Mouse (Mus musculus) kidney, adult 18-20 months (tissue): ENCODE measurements at regions not wholly inside any gene's neighbourhood (a gene's known extent, or its start where the extent isn't known, plus 50 kb on each side); places are given as distances from the start of the nearest gene placed in this dataset.

Experiments used
- DNase-seq: peaks from one replicate; pipeline ENCODE4 v3.0.0; 2021

DNA sequence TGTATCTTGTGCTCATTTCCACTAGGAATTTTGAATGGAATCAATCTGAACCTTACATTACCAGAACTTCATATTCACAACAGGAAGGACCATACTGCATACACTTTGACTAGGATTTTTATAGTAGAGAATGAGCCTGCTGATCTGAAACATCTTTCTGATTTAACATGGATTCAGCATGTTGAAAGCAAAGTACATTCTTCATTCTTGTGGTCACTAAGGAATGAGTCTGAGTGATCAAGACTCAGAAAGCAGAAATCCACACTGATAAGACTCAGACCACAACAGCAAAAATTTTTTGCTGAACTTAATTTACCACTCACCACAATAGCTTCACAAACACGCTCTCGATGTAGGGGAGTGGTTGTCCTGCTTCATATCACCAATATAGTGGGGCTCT, 309.2 kb upstream of the Nectin3 start:
- DNase-seq, result no peak

DNA sequence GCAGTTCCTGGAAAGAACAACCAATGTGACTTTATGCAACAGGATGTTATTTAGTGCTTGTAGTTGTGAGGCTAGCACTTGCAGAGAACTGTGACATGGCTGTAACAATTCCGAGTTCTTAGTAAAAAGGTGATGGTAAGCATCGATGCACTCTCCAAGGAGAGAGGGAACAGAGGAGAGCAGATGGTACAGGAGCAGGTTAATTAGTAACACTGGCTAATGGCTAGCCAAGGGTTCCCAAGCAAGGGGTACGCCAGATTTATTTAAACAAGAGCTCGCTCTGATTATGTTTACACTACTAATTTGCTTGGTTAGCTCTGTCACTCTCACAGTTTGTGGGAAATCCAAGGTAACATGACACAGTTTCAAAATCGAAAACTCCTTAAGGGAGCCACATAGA, 278.0 kb upstream of the Nectin3 start:
- DNase-seq, result peak; percentile 11

DNA sequence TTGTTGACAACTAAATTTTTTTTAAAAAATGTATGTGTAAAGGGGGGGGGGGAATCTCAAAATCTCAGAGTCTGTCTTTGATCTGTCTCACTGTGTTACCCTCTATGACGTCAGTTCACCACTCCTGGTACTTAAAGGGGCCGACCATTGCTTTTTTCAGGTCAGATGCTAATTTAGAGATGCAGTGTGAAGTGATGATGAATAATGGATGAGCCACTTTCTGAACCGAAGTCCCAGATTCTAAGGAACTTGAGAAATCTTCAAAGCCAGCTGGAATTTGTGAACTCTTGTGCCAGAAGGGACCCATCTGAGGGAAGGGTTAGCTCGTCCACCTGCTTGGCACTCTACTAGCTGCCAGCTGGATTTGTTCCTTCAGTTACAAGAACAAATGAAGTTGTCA, 271.1 kb upstream of the Nectin3 start:
- no peak for DNase-seq

DNA sequence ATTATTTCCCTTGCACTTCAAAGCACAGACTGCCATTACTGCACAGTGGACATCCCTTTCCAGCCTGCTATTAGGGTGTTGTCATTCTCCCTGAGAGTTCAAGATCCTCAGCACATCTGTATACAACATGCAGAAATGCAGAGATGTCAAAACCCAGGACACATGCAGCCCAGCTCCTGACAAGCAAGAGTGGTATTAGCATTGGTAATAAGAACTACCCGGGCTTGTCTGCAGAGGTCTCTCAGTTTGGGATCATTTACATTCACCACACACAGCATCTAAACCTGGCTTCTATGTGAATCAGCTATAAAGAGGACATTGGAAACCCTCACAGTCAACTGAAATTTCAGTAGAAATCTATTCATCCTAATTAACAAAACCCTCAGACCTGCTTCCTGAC, 270.1 kb upstream of the Nectin3 start:
- DNase-seq, result no peak

DNA sequence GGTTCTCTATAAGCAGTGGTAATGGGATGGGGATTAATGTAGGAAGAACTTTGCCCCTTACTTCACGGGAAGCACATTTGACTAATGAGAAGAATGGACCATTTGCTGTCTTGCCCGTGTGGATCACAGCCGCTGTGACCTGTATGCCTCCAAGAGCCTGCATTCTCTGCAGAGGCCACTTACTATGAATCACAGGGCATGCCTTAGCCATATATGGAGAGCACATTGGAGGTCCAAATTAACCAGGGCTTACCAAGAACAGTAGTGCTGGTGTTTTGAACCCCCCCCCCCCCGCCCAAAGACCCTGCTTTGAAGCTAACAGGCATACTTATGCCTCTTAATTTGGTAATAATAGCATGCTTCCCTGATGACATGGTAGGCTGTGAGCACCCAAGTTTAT, 236.8 kb upstream of the Nectin3 start:
- no peak for DNase-seq

DNA sequence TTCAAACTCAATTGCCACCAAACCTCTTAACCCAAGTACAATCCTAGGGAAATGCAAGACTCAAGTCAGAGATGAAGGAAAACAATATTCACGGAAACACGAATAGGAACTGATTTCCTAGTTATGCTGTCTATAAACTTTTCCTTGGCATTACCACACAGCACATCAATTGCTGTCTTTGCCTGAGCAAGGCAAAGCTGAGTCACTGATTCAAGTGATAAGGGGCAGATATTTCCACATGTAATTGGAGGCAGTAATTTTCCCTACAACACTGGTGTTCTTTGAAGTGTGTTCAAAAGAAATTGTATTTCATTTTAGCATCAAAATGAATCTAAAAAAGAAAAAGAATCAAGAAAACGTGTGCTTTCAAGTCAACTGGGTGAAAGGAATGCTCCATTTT, 230.1 kb upstream of the Nectin3 start:
- no peak for DNase-seq

DNA sequence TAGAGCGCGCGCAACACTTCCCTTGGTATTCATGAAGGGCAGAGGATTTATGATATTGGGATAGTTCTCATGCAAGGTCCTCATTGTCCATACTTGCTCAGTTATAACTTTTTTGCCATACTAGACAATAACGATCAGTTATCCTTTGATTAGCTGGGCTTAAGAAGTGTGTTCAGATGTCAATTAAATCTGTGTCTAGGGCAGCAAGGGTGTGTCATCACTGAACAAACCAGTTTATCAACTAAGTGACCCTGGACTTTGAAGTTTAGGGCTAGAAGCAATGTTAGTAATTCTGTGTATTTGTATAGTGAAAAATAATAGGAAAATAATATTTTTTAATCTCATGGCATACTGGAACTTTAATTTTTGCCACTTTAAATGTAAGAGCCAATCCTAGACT, 225.3 kb upstream of the Nectin3 start:
- no peak for DNase-seq

DNA sequence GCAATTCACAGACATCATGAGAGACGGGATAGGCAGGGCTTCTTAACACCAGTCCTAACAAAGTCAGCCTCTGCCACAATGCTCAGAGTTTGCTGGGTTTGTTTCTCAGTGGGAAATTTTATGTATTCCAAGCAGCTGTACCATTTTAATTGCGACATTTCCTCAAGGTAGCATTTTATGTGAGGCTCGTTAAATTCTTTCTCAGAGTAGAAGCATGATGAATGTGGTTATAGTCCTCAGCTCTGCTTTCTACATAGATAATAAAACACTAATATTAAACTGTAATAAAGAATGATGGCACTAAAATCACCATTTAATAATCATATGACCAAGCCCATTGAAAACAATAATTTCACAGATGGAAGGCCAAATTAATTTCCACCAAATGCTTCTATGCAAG, 181.5 kb upstream of the Nectin3 start:
- no peak for DNase-seq

DNA sequence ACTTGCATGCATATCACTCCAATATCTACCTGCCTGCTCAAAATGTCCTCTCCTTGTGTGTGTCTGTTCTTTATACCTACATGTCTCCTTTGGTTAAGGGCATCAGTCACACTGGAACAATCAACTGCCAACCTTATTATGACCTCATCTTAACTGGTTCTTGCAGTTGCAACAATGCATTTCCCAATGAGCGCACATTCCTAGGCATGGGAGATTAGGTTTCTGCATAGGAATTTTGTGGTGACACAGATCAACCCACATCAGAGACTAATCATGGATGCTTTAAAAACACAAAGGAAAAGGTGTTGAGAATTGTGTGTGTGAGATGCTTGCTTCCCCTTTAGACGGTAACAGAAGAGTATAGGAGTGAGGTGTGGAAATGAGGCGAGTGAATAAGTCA, 171.3 kb upstream of the Nectin3 start:
- no peak for DNase-seq

DNA sequence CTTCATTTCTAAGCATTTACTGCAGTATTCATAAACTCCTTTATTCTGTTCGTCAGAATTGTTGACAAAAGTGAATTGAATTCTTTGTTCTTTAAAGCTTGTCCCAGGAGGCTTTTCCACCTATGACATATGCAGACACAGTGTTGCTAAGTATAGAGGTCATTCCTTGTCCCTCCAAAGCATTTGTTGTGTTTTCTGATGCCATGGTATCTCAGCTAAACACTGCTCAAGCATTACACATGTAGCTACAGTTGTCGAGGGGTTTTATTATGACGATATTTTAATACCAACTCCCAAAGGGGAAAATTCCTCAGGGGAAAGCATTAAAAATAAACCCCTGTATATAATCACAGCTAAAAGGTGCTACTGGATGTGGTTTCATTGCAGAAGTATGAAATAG, 167.2 kb upstream of the Nectin3 start:
- no peak for DNase-seq

DNA sequence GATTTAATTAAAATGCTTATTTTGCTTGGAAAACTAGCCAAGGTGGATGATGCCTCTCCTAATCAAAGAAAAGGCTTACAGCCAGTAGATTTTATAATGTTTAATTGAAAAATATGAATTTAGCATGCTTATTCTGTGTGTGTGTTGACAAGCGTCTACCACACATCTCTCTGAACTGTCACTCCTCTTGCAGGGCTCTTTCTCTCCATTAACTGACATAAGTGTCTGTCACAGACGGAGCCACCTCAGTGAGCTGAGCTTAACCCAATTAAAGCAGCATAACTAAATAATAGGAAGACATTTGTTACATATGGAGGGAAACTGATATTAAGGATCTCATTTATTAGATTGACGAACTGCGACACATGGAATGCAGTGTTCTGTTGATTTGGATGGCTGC, 164.7 kb upstream of the Nectin3 start:
- DNase-seq, result no peak

DNA sequence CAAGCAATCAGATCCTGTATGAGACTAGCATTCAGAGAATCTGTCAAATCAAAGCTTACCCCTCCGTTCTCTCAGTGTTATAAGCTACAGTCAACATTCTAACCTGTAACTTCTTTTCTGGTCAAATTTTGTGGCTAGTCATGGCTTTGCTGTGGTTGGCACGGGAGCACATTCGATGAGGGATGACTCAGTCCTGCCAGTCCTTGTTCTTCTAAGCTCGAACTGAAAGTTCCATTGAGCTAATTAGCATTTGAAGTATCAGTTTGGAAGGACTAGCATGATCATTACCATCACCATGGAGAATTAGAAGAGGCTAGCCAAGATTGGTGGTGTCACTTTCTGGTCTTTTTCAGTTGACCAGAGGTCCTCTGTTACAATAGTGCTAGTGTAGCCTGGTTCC, 156.7 kb upstream of the Nectin3 start:
- no peak for DNase-seq

DNA sequence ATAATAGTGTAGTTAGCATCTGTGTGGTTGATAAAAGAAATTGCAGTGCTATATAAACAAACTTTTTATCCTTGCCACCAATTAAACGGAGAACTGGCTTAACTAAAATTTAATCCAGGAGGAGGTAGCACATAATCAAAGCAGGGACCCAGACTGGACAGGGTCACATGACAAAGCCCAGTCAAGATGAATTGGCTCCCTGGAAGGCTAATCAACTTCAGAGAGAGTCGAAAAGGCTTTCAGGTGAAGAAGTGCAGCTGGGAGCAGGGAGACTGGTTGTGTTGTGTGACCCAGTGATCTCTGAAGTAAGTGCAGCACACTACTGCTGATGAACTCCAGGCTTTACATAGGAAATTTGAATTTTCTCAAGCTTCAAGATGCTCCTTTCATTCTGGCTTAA, 127.5 kb upstream of the Nectin3 start:
- no peak for DNase-seq

DNA sequence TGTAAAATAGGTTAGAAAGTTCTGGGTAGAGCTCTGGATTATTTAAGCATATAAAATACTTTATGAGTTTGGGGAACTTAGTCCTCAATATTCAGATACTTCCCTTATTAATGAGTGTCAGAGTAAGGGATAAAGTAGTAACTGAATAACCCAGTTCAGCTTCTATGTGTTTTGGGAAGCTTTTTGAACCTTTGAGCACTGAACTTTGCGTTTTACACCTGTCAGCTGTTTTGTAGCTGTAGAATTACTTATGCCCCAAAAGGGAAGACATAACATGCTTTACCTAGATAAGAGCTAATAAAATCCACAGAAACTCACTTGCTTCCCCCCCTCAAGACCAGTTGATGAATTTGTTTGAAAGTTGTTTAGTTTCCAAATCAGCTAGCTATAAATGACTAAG, 124.9 kb upstream of the Nectin3 start:
- no peak for DNase-seq

DNA sequence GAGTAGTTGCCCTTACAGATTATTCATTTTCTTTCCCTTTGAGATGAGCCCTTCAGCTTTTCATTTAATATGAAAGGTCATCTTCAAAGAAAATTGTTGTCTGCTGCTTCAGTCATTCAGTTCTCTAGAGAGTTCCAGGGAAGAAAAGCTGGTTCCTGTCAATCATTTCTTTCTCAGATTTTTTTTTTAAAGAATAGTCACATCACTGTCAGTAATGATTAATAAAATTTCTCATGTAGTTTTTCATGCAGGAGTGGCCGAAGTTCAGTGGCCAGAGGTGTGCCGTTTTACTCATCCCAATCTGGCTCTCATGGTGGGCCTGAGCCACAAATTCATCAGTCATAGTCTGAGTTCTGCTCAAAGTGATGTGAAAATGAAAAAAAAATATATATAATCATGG, 121.5 kb upstream of the Nectin3 start:
- DNase-seq, result no peak

DNA sequence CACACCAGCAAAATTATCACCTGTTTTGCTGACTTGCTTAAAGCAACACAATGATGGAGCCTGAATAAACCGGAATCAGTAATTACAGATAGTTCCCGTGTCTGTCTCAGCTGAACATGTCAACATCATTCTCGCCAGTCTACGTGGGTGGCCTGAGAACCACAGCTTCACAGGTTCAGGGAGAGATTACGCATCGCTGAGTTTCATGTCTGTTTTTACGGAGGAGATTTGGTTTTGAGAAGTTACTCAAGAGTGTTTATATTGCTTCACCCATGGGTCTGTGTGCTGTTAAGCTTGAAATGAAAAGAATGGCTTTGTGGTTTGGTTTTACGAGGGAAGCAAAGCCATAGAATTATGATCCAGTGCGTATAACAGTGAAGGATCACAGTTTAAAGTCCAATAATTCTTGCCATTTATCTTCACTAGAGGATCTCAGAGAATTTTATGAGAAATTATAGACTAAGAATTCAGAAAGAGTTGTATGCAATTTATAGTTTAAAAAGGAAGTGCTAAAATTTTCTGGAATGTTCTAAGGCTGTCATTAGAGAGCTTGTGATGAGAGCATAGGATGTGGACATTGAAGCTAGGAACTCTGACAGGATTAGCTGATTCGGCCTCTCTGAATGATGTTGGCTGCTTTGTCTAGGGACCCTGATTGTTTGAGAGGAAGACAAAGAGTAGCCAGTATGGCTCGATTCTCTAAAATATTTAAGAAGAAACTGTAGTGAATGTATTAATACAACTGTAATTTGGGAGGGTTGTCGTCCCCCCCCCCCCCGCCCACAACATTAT, 119.4 kb upstream of the Nectin3 start:
- no peak for DNase-seq

DNA sequence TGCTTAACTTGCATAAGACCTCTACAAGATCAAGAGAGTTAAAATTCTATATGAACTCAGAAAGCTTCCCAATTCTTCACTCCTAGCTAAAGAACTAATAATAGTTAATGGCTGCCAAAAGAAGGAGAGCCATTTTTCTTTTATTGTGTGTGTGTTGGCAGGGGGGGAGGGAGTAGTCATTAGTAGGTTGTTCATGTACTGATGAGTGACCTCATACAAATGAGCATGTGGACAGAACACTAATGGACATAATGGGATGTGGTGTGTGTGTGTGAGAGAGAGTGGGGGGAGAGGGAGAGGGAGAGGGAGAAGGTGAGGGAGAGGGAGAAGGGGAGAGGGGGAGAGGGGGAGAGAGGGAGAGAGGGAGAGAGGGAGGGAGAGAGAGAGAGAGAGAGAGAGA, 118.3 kb upstream of the Nectin3 start:
- DNase-seq, result no peak

DNA sequence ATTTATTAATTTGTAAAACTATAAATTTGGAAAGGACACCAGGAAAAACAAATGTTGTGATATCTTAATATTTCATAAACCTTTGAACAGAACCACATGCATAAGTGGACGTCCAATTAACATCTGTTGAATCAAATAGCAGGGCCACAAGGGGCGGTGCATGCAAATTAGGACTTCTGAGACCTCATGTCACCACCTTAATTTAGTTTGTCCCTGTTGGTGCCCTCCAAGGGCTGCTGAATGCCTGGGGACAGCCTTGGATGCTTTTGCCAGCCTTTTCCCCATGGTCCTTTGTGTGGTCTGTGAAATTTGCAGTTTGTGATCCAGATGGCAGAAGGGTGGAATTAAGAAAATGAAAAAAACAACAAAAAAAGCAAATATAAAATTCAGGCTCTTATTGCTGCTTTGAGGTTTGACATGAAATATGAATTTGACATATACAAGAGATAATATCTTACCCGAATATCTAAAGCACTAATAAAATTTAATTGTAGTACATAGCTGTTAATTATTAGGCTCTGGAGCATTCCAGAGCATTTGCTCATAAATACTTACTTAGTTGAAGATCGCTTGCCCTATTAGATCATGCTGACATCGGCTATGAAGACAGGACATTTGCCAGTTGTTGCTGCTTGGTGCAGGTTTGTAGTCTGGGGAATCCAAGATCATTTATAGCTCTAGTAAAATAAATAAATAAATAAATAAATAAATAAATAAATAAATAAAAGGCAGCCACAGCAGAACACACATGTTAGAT, 114.9 kb upstream of the Nectin3 start:
- DNase-seq, result no peak

DNA sequence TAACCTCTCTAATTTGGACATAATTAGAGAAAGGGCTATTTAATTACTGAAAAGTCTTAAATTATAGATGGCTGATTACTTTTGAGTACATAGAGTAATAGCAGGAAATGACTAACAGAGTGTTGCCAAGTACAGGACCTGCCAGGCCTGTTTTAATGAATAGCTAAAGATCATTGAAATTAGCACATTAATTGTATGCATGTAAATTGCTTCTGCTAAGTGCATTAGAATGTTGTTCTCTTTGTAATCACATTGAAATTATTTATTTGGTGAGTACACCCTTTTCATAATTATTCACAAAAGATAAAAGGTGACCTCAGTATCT, 107.5 kb upstream of the Nectin3 start:
- no peak for DNase-seq

DNA sequence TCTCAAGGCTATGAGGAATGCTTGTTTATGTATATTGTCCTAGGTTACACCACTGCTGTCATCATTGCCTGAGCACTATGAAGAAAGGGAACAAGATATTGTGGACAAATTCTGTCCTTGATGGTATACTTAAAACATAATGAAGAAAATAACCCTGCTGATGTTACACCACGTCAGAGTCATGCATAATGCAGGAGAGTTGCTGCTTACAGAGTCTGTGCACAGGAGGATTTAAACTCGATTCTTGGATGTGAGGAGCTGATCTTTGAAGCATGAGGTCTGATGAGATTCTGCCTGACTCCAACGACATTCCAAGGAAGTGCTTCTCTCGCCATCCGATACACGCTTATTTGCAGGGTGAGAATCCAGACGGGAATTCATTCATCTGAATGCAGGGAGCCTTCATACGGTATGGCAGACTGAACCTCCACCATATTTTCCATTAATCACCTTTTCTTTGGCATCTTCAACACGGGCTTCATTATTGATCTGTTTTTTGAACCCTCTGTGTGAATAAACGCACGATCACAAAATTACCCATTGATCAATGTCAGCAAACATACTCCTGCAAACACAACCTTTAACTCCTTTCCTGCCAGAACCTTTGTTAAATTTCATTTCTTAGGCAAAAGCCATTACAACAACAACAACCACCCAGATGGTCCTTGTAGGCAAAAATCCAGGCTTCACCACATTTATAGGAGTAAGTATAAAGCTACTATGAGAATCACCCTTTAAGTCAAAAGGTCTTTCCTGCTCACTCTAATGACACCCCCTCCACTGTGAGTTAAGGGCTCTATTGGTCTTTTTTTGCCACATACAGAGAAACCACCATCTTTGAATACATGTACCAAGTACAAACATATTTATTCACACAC, 106.9 kb upstream of the Nectin3 start:
- DNase-seq, result no peak

DNA sequence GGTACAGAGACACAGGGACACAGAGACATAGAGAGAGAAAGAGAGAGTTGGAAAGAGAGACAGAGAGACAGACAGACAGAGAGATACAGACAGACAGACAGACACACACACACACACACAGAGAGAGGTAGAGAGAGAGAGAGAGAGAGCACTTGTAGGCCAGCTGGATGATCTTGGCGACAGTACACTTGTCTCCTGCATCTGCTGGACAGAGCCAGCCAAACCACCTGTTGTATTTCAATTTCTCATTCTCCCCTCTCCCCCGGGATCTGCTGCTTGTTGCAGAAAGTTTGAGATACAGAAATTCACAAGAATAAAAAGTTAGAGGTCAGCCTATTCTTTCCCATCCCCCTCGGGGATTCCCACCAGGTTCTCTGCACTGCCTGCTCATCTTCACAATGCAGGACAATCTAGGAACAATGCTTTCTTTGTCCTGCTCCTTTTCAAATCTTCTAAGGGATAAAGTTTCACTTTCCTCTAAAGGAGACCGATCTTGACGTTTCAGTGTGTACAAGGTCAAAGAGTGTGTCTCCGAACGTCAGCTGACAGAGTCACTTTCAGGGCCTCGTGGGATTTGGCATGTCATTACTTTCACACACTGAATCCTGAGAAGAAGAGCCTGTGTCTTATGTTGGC, 94.4 kb upstream of the Nectin3 start:
- DNase-seq, result no peak

DNA sequence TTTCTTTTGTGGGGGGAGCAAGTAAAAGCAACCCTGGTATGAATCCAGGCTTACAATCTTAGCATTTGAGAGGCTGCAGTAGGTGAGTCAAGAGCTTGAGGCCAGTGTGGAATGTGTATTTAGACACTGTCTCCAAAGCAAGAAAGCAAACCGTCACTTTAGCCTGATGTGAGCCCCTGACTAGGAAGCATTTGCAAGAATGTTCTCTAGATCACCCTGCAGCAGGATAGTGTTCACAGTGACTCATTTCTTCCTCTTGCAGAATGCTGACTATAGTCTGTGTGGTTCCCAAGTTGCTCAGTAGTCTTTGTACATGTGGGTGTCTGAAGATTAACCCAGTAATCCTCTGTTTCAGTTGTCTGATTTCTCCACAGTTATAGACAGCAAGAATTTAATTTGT, 88.7 kb upstream of the Nectin3 start:
- DNase-seq, result no peak

DNA sequence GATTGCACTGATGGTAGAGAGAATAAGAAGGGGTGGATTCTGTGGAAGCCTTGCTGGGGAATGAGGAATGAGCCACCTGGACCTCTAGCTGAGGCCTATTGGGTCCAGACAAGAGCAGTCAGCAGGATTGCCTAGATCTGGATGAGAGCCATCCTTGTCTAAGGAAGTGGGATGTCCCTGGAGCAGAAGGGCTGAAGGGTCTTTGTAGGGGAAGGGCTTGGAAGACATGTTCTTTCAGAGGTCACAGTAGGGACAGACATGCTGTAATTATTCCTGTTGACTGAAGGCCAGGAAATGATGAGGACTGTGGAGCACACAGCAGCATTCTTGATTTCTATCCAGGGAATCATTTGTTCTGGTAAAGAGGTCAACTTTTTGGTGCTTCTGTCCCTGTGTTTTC, 86.2 kb upstream of the Nectin3 start:
- no peak for DNase-seq
